Mouse (Mus musculus) myocyte (in vitro differentiated cells): ENCODE results near the gene Macrod2. TPM values are rescaled to one million over a fixed set of nuclear protein-coding genes. Genes with fewer than 3 reads are reported as not detected.

Source experiments
- H3K27me3 ChIP-seq: one replicate; pipeline ENCODE4 v1.6.1; 2011; ENCODE audit not compliant: control insufficient read depth, insufficient read depth, insufficient read length
- H3K36me3 ChIP-seq: one replicate; pipeline ENCODE4 v1.6.1; 2011; ENCODE audit not compliant: control insufficient read depth, insufficient read depth
- H3K4me2 ChIP-seq: one replicate; pipeline ENCODE4 v1.6.1; 2011; ENCODE audit warnings: low read depth, control low read depth
- H3K4me3 ChIP-seq: one replicate; pipeline ENCODE4 v1.5.1; 2011; ENCODE audit warnings: mild to moderate bottlenecking, control low read depth, moderate library complexity
- H3K79me2 ChIP-seq: one replicate; pipeline ENCODE4 v1.6.1; 2011; ENCODE audit not compliant: control insufficient read depth, insufficient read depth
- H3ac ChIP-seq: one replicate; pipeline ENCODE4 v1.6.1; 2011; ENCODE audit not compliant: control insufficient read depth, insufficient read length
- CEBPB ChIP-seq: IDR thresholded peaks from 2 replicates; pipeline ENCODE4 v1.6.1; 2011; ENCODE audit warnings: mild to moderate bottlenecking, moderate library complexity; ENCODE audit not compliant: poor library complexity, insufficient read depth, severe bottlenecking
- E2F4 ChIP-seq: IDR thresholded peaks from one replicate; pipeline ENCODE4 v1.6.1; 2011; ENCODE audit warnings: mild to moderate bottlenecking, control low read depth, moderate library complexity; ENCODE audit not compliant: insufficient read depth
- MAX ChIP-seq: IDR thresholded peaks from one replicate; pipeline ENCODE4 v1.6.1; 2011; ENCODE audit warnings: low read depth, mild to moderate bottlenecking, control low read depth
- MYOD1 ChIP-seq, 3 experiments: IDR thresholded peaks; one replicate each; pipeline ENCODE4 v1.6.1; 2011; ENCODE audit warnings: control low read depth in 2 of 3, low read depth in 2 of 3, mild to moderate bottlenecking in 2 of 3, moderate library complexity in 1 of 3; ENCODE audit not compliant: insufficient read length in 2 of 3, control insufficient read depth in 1 of 3
- MYOG ChIP-seq, 3 experiments: IDR thresholded peaks; one replicate each; pipeline ENCODE4 v1.6.1; 2011; ENCODE audit warnings: control low read depth in 2 of 3, low read depth in 2 of 3, mild to moderate bottlenecking in 2 of 3; ENCODE audit not compliant: insufficient read length in 2 of 3, control insufficient read depth in 1 of 3, insufficient read depth in 1 of 3
- POLR2A ChIP-seq: IDR thresholded peaks from one replicate; pipeline ENCODE4 v1.6.1; 2011; ENCODE audit warnings: low read depth, mild to moderate bottlenecking, control low read depth, moderate library complexity; ENCODE audit not compliant: insufficient read length
- POLR2AphosphoS2 ChIP-seq: IDR thresholded peaks from one replicate; pipeline ENCODE4 v1.6.1; 2011; ENCODE audit warnings: low read depth, control low read depth; ENCODE audit not compliant: insufficient read length
- REST ChIP-seq: IDR thresholded peaks from one replicate; pipeline ENCODE4 v1.6.1; 2011; ENCODE audit warnings: mild to moderate bottlenecking, control low read depth, moderate library complexity; ENCODE audit not compliant: insufficient read depth, insufficient read length
- SRF ChIP-seq: IDR thresholded peaks from one replicate; pipeline ENCODE4 v1.6.1; 2011; ENCODE audit warnings: low read depth; ENCODE audit not compliant: control insufficient read depth, insufficient read length
- TCF12 ChIP-seq: IDR thresholded peaks from one replicate; pipeline ENCODE4 v1.6.1; 2011; ENCODE audit warnings: mild to moderate bottlenecking, control low read depth; ENCODE audit not compliant: poor library complexity, insufficient read depth, severe bottlenecking
- TCF3 ChIP-seq: IDR thresholded peaks from one replicate; pipeline ENCODE4 v1.6.1; 2011; ENCODE audit warnings: low read depth, control low read depth; ENCODE audit not compliant: insufficient read length
- USF1 ChIP-seq: IDR thresholded peaks from one replicate; pipeline ENCODE4 v1.6.1; 2011; ENCODE audit warnings: low read depth, mild to moderate bottlenecking, control low read depth, moderate library complexity
- polyA plus RNA-seq: library from polyadenylated mRNA; unstranded; fragments of >200 nt; fragmentation: generic; extraction: Trizol; gene quantifications from one replicate; pipeline ENCODE4 v1.2.1, GENCODE M21; 2012; ENCODE audit warnings: missing spikeins

Gene Macrod2
- polyA plus RNA-seq, 1 experiment = 0.96 TPM

GRCm38 (mm10) chr2:140778212-140778611 is 383.1 kb downstream of the Macrod2 start:
- Histone ChIP-seq H3K4me3 (no peak overlapping the region), H3ac (no peak overlapping the region), H3K36me3 (no peaks in the 10 kb centered on the region), H3K27me3 (no peaks in the 10 kb centered on the region), H3K4me2 (no peak overlapping the region), H3K79me2 (no peaks in the 10 kb centered on the region)
- TF ChIP-seq POLR2AphosphoS2 (no peak), E2F4 (no peak), TCF12 (no peak), TCF3 (no peak), SRF (no peak), POLR2A (no peak)

GRCm38 (mm10) chr2:140783041-140783440 is 387.9 kb downstream of the Macrod2 start:
- H3K36me3 ChIP-seq = no peaks in the 10 kb centered on the region
- no peaks in the 10 kb centered on the region for H3K79me2 ChIP-seq
- H3K4me2 ChIP-seq = no peak overlapping the region

GRCm38 (mm10) chr2:140784626-140785025 is 389.5 kb downstream of the Macrod2 start:
- no peak for TF ChIP-seq MYOG (IDR thresholded peaks at IDR 0.05; ENCODE audit: control insufficient read depth in 1 of 3, insufficient read depth in 1 of 3, insufficient read length in 2 of 3, low read depth in 2 of 3)
- no peak for TF ChIP-seq TCF3
- TF ChIP-seq USF1 = no peak
- TF ChIP-seq POLR2A = no peak
- TF ChIP-seq REST = no peak
- TF ChIP-seq POLR2AphosphoS2 = no peak
- TF ChIP-seq CEBPB = no peak
- no peak for TF ChIP-seq SRF
- TF ChIP-seq E2F4 = no peak
- no peak for TF ChIP-seq TCF12
- no peak for TF ChIP-seq MYOD1 (IDR thresholded peaks at IDR 0.05; ENCODE audit: control insufficient read depth in 1 of 3, insufficient read length in 2 of 3, low read depth in 2 of 3)
- TF ChIP-seq MAX = no peak
- no peaks in the 10 kb centered on the region for H3K79me2 ChIP-seq
- H3K4me2 ChIP-seq = no peak overlapping the region
- no peaks in the 10 kb centered on the region for H3K27me3 ChIP-seq
- H3K4me3 ChIP-seq = no peak overlapping the region
- H3K36me3 ChIP-seq = no peaks in the 10 kb centered on the region
- no peak overlapping the region for H3ac ChIP-seq

More at GRCm38 (mm10) chr2:140783041-140783440, 387.9 kb downstream of the Macrod2 start:
- no peak for TF ChIP-seq TCF3
- TF ChIP-seq MYOD1 (IDR thresholded peaks at IDR 0.05; ENCODE audit: control insufficient read depth in 1 of 3, insufficient read length in 2 of 3, low read depth in 2 of 3) = no peak
- no peak for TF ChIP-seq POLR2A
- no peak for TF ChIP-seq USF1
- no peak for TF ChIP-seq SRF
- TF ChIP-seq MYOG (IDR thresholded peaks at IDR 0.05; ENCODE audit: control insufficient read depth in 1 of 3, insufficient read depth in 1 of 3, insufficient read length in 2 of 3, low read depth in 2 of 3) = no peak
- TF ChIP-seq POLR2AphosphoS2 = no peak
- no peak for TF ChIP-seq E2F4
- TF ChIP-seq CEBPB = no peak
- no peak for TF ChIP-seq MAX
- TF ChIP-seq TCF12 = no peak
- TF ChIP-seq REST = no peak
- H3K4me3 ChIP-seq = no peak overlapping the region
- H3ac ChIP-seq = no peak overlapping the region
- no peaks in the 10 kb centered on the region for H3K27me3 ChIP-seq

- no peaks in the 10 kb centered on the region for H3K36me3 ChIP-seq
- H3K4me2 ChIP-seq = peak overlapping the region; percentile 30
- H3K79me2 ChIP-seq = no peaks in the 10 kb centered on the region
- H3K27me3 ChIP-seq = no peaks in the 10 kb centered on the region
- no peak overlapping the region for H3ac ChIP-seq
- no peak overlapping the region for H3K4me3 ChIP-seq
- TF ChIP-seq POLR2A = no peak
- TF ChIP-seq SRF = no peak
- no peak for TF ChIP-seq USF1
- TF ChIP-seq CEBPB = no peak
- TF ChIP-seq E2F4 = no peak
- TF ChIP-seq MYOD1 (IDR thresholded peaks at IDR 0.05; ENCODE audit: control insufficient read depth in 1 of 3, insufficient read length in 2 of 3, low read depth in 2 of 3) = no peak
- no peak for TF ChIP-seq MAX
- TF ChIP-seq TCF3 = no peak
- TF ChIP-seq MYOG (IDR thresholded peaks at IDR 0.05; ENCODE audit: control insufficient read depth in 1 of 3, insufficient read depth in 1 of 3, insufficient read length in 2 of 3, low read depth in 2 of 3) = no peak
- no peak for TF ChIP-seq POLR2AphosphoS2
- no peak for TF ChIP-seq TCF12
- TF ChIP-seq REST = no peak
Measured at GRCm38 (mm10) chr2:140790363-140790762, 395.3 kb downstream of the Macrod2 start.

GRCm38 (mm10) chr2:140793886-140794608 is 398.9 kb downstream of the Macrod2 start:
- Histone ChIP-seq H3K36me3 (no peaks in the 10 kb centered on the region), H3K4me3 (no peak overlapping the region), H3ac (no peak overlapping the region), H3K79me2 (no peaks in the 10 kb centered on the region), H3K27me3 (no peaks in the 10 kb centered on the region), H3K4me2 (no peak overlapping the region)
- no peak for TF ChIP-seq TCF12
- TF ChIP-seq MAX = no peak
- no peak for TF ChIP-seq REST
- no peak for TF ChIP-seq MYOD1 (IDR thresholded peaks at IDR 0.05; ENCODE audit: control insufficient read depth in 1 of 3, insufficient read length in 2 of 3, low read depth in 2 of 3)
- TF ChIP-seq E2F4 = no peak
